Mouse (Mus musculus): ENCODE measurements around the gene Fth1. TPM values are rescaled to one million over a fixed set of nuclear protein-coding genes. Genes with fewer than 3 reads are reported as not detected.
"Not testable (repeated sequence)": the region's sequence is repeated elsewhere in the genome, so short reads cannot be mapped to it uniquely, and the experiment has no call there.

Gene Fth1
- polyA plus RNA-seq, 1 experiment from 2014 or later, result 3,514 TPM

DNA sequence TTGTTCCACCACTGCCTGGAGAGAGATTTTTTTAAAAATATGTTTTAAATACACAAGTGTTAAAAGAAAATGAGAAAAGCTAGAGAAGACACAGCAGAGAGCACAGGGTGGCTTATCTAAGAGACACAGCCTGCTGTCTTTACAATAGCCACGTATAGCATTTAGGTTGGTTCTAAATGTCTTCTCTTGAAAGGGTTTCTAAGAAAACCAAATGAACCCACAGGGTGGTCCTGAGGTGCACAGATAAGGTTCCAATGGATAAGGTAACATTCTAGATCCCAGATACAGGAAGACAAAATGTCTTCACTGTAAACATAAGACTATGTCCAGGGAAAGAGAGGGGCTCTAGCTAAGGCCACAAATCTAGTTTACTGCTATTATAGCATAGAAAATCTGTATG is 25.0 kb upstream of the Fth1 start:
- peak overlapping the region; percentile 90 for H3K27ac ChIP-seq (ENCODE audit: low read length)
- ATAC-seq (ENCODE audit: low read depth), result peak; percentile 35
- no peak overlapping the region for H3K9ac ChIP-seq (ENCODE audit: low read depth, low read length)
- H3K4me1 ChIP-seq (ENCODE audit: control insufficient read depth, low read depth, low read length), result peaks cover 42% of the 10 kb centered on the region
- no peaks in the 10 kb centered on the region for H3K27me3 ChIP-seq (ENCODE audit: control insufficient read depth, insufficient read depth, low read depth, low read length)
- no peak overlapping the region for H3K4me3 ChIP-seq (ENCODE audit: low read depth, low read length)
- H3K4me2 ChIP-seq (ENCODE audit: low read depth, low read length), result no peak overlapping the region
- H3K36me3 ChIP-seq (ENCODE audit: control insufficient read depth, insufficient read depth), result no peaks in the 10 kb centered on the region
- WGBS (ENCODE audit: insufficient replicate concordance), result 14% methylated on average over 1 of the region's 1 CpGs
- H3K9me3 ChIP-seq (replicated peaks; ENCODE audit: control insufficient read depth, low read length), result no peaks in the 10 kb centered on the region

DNA sequence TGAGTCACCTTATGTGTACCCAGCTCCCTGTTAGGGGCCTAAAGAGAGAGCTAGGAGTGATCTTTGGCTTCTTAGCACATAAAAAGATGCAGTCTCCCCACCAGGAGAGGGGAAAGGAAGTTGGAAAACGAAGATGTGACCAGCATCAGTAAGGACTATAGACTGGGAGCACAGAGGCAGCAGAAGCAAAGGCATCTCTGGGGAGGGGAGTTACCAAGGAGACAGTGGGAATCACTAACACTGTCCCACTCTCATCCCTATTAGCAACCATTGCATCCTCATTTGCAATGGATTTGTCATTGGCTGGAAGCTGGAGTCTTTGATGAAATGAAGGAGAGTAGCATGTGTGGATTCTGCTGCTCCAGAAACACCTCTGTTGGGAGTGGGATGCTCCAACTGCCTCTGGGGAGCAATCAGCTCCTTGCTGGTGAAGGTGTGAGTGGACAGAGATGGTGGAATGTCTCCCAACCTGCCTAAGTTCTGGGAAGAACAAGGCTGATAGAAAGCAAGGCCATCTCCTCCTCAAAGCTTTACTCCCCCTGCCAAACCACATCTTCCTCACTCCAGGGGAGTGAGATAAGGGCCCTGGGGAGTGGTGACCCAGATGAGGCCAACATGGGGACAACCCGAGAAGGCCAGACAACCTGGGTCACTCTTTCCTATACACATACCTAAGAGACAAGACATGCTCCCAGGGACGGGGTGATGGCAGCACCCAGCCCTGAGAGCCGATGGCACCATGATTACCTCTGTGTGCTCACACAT is 23.6 kb upstream of the Fth1 start:
- 49% methylated on average over 4 of the region's 4 CpGs for WGBS (ENCODE audit: insufficient replicate concordance)

DNA sequence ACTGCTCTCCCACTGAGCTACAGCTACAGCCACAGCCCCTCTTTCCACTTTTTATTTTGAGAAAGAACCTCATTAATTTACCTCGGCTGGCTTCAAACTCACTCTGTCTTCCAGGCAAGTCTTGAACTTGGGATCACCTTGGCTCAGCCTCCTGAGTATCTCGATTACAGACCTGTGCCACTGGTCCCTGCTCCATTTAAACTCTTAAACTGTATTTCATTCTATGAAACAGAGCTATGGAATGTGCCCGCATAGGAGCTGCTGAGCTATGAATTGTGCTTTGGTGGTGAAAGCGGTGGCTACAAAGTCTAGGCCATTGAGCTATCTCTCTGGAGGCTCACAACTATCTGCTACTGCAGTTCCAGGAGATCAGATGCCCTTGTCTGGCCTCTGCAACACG is 22.4 kb upstream of the Fth1 start:
- Histone ChIP-seq H3K9ac (ENCODE audit: low read depth, low read length) (no peak overlapping the region), H3K36me3 (ENCODE audit: control insufficient read depth, insufficient read depth) (no peaks in the 10 kb centered on the region), H3K9me3 (replicated peaks; ENCODE audit: control insufficient read depth, low read length) (no peaks in the 10 kb centered on the region), H3K4me2 (ENCODE audit: low read depth, low read length) (no peak overlapping the region), H3K4me1 (ENCODE audit: control insufficient read depth, low read depth, low read length) (peaks cover 42% of the 10 kb centered on the region), H3K27ac (ENCODE audit: low read length) (no peak overlapping the region), H3K4me3 (ENCODE audit: low read depth, low read length) (no peak overlapping the region), H3K27me3 (ENCODE audit: control insufficient read depth, insufficient read depth, low read depth, low read length) (no peaks in the 10 kb centered on the region)
- ATAC-seq (ENCODE audit: low read depth), result no peak
- 62% methylated on average over 5 of the region's 5 CpGs for WGBS (ENCODE audit: insufficient replicate concordance)

More for the DNA sequence above, 23.6 kb upstream of the Fth1 start:
- H3K4me1 ChIP-seq (ENCODE audit: control insufficient read depth, low read depth, low read length), result peaks cover 42% of the 10 kb centered on the region
- H3K4me2 ChIP-seq (ENCODE audit: low read depth, low read length), result no peak overlapping the region
- no peaks in the 10 kb centered on the region for H3K9me3 ChIP-seq (replicated peaks; ENCODE audit: control insufficient read depth, low read length)
- peak overlapping the region; percentile 25; the same call in 1 of the 2 replicates for H3K27ac ChIP-seq (ENCODE audit: low read length)
- H3K9ac ChIP-seq (ENCODE audit: low read depth, low read length), result no peak overlapping the region
- no peaks in the 10 kb centered on the region for H3K27me3 ChIP-seq (ENCODE audit: control insufficient read depth, insufficient read depth, low read depth, low read length)
- ATAC-seq (ENCODE audit: low read depth), result no peak
- H3K4me3 ChIP-seq (ENCODE audit: low read depth, low read length), result no peak overlapping the region
- H3K36me3 ChIP-seq (ENCODE audit: control insufficient read depth, insufficient read depth), result no peaks in the 10 kb centered on the region

DNA sequence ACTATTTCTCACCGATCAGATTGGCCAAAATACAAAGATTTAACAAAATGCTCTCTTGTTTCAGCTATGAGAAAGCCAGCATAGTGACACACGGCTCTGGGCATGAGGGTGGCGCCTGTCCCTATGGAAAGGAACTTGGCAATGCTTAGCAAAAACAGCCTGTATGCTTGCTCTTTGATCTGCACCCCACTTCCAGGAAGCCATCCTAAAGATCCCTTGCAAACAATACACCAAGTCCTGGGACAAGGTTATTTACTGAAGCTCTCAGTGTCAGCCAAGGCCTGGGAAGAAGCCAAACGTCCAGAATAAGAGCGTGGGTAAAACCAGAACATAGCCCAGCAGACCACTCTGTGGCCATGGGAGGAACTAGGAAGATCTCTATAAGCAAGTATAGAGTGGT is 19.6 kb upstream of the Fth1 start:
- WGBS (ENCODE audit: insufficient replicate concordance), result 65% methylated on average over 5 of the region's 5 CpGs
- Histone ChIP-seq H3K36me3 (ENCODE audit: control insufficient read depth, insufficient read depth) (no peaks in the 10 kb centered on the region), H3K4me1 (ENCODE audit: control insufficient read depth, low read depth, low read length) (peaks cover 28% of the 10 kb centered on the region), H3K9me3 (replicated peaks; ENCODE audit: control insufficient read depth, low read length) (no peaks in the 10 kb centered on the region), H3K27me3 (ENCODE audit: control insufficient read depth, insufficient read depth, low read depth, low read length) (no peaks in the 10 kb centered on the region), H3K4me2 (ENCODE audit: low read depth, low read length) (no peak overlapping the region), H3K4me3 (ENCODE audit: low read depth, low read length) (no peak overlapping the region), H3K27ac (ENCODE audit: low read length) (no peak overlapping the region), H3K9ac (ENCODE audit: low read depth, low read length) (no peak overlapping the region)
- no peak for ATAC-seq (ENCODE audit: low read depth)

DNA sequence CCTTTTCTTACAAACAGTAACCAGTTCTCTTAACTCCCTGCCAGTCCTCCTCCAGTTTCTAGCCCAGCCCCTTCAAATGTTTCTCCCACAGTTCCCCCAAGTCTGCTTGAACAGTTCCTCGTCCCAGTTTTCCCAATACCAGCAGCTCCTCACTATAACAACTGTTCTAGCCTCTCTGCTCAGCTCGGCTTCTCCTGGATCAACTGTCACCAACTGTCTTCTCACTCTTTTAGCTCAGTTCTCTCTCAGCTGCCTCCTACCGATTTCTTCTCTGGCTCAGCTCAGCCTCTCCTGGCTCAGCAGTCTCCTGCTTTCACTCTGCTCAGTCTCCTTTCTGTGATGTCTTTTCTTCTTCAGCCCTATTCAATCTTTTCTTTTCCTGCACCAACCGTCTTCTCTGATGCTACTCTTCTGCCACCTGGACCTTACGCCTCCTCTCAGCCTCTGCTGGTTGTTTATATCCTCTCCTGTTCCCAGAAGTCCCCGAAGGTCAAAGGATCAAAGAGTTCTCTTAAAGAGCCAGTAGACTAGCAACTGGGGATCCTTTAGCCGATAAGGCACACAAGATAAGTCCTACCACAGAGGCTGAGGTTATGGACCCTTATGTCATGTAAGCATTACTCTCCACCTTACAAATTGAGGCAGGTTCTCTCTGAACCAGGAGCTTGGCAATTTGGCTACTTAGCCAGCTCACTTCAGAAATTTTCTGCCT is 16.0 kb upstream of the Fth1 start:
- H3K9me3 ChIP-seq (replicated peaks; ENCODE audit: control insufficient read depth, low read length), result no peaks in the 10 kb centered on the region
- no peak for ATAC-seq (ENCODE audit: low read depth)
- peaks cover 7% of the 10 kb centered on the region for H3K4me1 ChIP-seq (ENCODE audit: control insufficient read depth, low read depth, low read length)
- H3K36me3 ChIP-seq (ENCODE audit: control insufficient read depth, insufficient read depth), result no peaks in the 10 kb centered on the region
- H3K4me3 ChIP-seq (ENCODE audit: low read depth, low read length), result no peak overlapping the region
- WGBS (ENCODE audit: insufficient replicate concordance), result 28% methylated on average over 7 of the region's 7 CpGs
- H3K27me3 ChIP-seq (ENCODE audit: control insufficient read depth, insufficient read depth, low read depth, low read length), result no peaks in the 10 kb centered on the region
- no peak overlapping the region for H3K9ac ChIP-seq (ENCODE audit: low read depth, low read length)
- H3K27ac ChIP-seq (ENCODE audit: low read length), result no peak overlapping the region
- no peak overlapping the region for H3K4me2 ChIP-seq (ENCODE audit: low read depth, low read length)

DNA sequence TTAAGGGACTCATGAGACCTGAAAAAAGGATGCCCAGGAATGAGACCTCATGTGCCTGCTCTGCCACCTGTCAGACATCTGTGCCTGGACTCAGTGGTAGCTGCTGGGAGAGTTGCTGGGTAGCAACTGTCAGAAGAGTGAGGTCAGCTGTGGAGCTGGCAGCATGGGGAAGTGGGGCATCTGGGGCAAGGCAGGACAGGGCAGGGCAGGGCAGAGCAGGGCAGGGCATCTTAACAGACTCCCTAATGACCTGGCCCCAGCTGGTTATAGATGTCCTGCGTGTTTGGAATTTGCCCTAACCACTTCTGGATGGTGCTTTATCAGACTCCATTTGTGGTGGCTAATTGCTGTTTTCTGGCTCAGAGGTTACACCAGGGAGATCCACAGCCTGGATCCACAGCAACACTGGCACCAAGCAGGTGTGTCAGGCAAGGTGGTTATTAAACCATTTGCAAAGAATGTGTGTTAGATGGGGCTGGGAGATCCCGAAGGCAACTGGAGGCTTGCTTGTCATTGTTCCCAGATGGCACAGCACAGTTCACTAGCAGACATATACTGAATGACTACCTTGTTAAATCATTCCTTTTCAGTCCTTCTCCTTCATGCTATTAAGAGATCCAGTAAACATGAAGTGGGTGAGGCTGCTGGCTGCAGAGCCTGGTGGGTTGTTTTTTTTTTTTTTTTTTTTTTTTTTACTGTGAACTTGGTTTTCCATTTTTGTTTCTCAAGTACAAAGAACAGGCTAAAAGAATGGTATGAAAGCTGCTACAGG is 14.1 kb upstream of the Fth1 start:
- H3K9ac ChIP-seq (ENCODE audit: low read depth, low read length), result no peak overlapping the region
- WGBS (ENCODE audit: insufficient replicate concordance), result 69% methylated on average over 2 of the region's 2 CpGs
- no peak overlapping the region for H3K4me2 ChIP-seq (ENCODE audit: low read depth, low read length)
- H3K27ac ChIP-seq (ENCODE audit: low read length), result no peak overlapping the region
- peaks cover 7% of the 10 kb centered on the region for H3K4me1 ChIP-seq (ENCODE audit: control insufficient read depth, low read depth, low read length)
- no peaks in the 10 kb centered on the region for H3K27me3 ChIP-seq (ENCODE audit: control insufficient read depth, insufficient read depth, low read depth, low read length)
- no peaks in the 10 kb centered on the region for H3K9me3 ChIP-seq (replicated peaks; ENCODE audit: control insufficient read depth, low read length)
- H3K4me3 ChIP-seq (ENCODE audit: low read depth, low read length), result no peak overlapping the region
- H3K36me3 ChIP-seq (ENCODE audit: control insufficient read depth, insufficient read depth), result no peaks in the 10 kb centered on the region
- no peak for ATAC-seq (ENCODE audit: low read depth)

DNA sequence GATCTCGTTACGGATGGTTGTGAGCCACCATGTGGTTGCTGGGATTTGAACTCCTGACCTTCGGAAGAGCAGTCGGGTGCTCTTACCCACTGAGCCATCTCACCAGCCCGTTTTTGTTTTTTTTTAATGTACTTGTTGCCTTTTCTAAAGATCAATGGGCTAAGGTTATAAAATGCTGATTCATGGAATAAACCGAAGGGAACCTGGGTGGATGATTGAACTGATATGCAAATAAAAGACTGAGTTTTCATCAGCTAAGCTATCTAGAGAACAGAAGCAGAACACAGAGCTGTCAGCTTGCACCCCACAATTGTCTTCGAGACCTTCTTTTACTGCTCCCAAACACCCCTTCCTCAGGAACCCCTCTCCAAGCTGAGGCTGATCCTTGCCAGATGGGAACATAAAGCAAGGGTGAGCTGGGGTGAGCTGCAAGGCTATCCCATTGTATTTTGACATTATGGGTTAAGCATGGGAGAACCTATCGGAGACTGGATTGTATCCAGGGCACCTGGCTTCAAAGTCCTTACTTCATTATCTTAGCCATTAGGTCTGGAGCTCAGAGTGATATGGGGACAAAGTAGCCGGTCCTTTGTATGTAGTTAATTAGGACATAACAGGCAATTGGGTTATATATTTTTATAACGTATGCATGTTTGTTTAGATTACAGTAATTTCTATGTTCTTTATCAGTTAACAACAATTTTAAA is 12.2 kb upstream of the Fth1 start:
- Histone ChIP-seq H3K27ac (ENCODE audit: low read length) (no peak overlapping the region), H3K4me2 (ENCODE audit: low read depth, low read length) (no peak overlapping the region), H3K27me3 (ENCODE audit: control insufficient read depth, insufficient read depth, low read depth, low read length) (no peaks in the 10 kb centered on the region), H3K4me1 (ENCODE audit: control insufficient read depth, low read depth, low read length) (peaks cover 7% of the 10 kb centered on the region), H3K9me3 (replicated peaks; ENCODE audit: control insufficient read depth, low read length) (no peaks in the 10 kb centered on the region), H3K9ac (ENCODE audit: low read depth, low read length) (no peak overlapping the region), H3K4me3 (ENCODE audit: low read depth, low read length) (no peak overlapping the region), H3K36me3 (ENCODE audit: control insufficient read depth, insufficient read depth) (no peaks in the 10 kb centered on the region)
- ATAC-seq (ENCODE audit: low read depth), result no peak
- WGBS (ENCODE audit: insufficient replicate concordance), result 64% methylated on average over 8 of the region's 10 CpGs

DNA sequence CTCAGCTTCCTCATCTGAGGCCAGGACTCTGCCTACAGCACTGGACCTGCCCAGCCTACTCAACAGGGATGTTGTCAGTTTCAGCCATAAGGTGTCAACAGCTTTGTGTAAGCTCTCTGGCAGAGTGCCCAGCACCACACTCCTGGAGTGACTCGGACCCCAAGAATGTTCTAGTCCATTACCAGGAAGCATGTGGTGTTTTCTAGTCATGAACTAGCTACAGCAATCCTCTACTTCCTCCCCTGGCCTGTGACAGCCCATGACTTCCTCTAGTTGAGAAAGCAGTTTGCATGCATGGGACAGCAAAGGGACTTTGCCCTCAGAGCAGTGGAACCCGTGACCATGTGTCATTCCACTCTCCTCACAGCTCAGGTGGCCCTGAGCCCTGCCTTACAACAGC is 5.5 kb upstream of the Fth1 start:
- H3K9me3 ChIP-seq (replicated peaks; ENCODE audit: control insufficient read depth, low read length); H3K27me3 ChIP-seq (ENCODE audit: control insufficient read depth, insufficient read depth, low read depth, low read length); H3K4me3 ChIP-seq (ENCODE audit: low read depth, low read length); H3K36me3 ChIP-seq (ENCODE audit: control insufficient read depth, insufficient read depth); H3K9ac ChIP-seq (ENCODE audit: low read depth, low read length); H3K4me2 ChIP-seq (ENCODE audit: low read depth, low read length): not testable (repeated sequence)
- Histone ChIP-seq H3K4me1 (ENCODE audit: control insufficient read depth, low read depth, low read length) (peaks cover 24% of the 10 kb centered on the region), H3K27ac (ENCODE audit: low read length) (peak overlapping the region; percentile 61)
- 18% methylated on average over 2 of the region's 2 CpGs for WGBS (ENCODE audit: insufficient replicate concordance)
- peak; percentile 45 for ATAC-seq (ENCODE audit: low read depth)

All from liver, embryonic 16.5 days (tissue).